Mouse (Mus musculus): ENCODE measurements at regions not wholly inside any gene's neighbourhood (a gene's known extent, or its start where the extent isn't known, plus 50 kb on each side); places are given as distances from the start of the nearest gene placed in this dataset.

- no peak for TF ChIP-seq CTCF (IDR thresholded peaks at IDR 0.05; ENCODE audit: low read depth, low read length)
- no peak for TF ChIP-seq POLR2A (IDR thresholded peaks at IDR 0.05; ENCODE audit: extremely low read depth, insufficient read depth, low read length)
These were observed 156.7 kb downstream of the Inhbb start for GRCm38 (mm10) chr1:119265192-119265891.
